In genomic region chr6:128200116-128200846, GRCm38 (mm10) we compare ENCODE assay signal across 7 mouse cellular contexts. TPM values are rescaled to one million over a fixed set of nuclear protein-coding genes. Genes with fewer than 3 reads are reported as not detected.
DNase-seq lines count a peak whose midpoint lies in the region; ATAC-seq lines count a peak whose summit lies in the region.

No protein-coding gene starts in this region.

- 0 out of 2 replicates have a peak overlapping the region, but pooled peaks have one; percentile 43 for H3K27ac ChIP-seq in embryonic facial prominence, embryonic 12.5 days
- peak overlapping the region; percentile 47; the same call in 1 of the 2 replicates for H3K27ac ChIP-seq in limb, embryonic 11.5 days (replicated peaks; ENCODE audit: low read depth, low read length)
- 0 out of 2 replicates have a peak overlapping the region, but pooled peaks have one; percentile 37 for H3K27ac ChIP-seq in midbrain, embryonic 14.5 days (replicated peaks; ENCODE audit: low read depth, low read length)

- ATAC-seq in embryonic facial prominence, embryonic 12.5 days (ENCODE audit: insufficient number of reproducible peaks, insufficient read depth, low FRiP score, low TSS enrichment): peak; percentile 98
- ATAC-seq in limb, embryonic 11.5 days (ENCODE audit: insufficient number of reproducible peaks, low FRiP score, low TSS enrichment, low read depth): peak; percentile 99
- ATAC-seq in midbrain, embryonic 14.5 days (ENCODE audit: low FRiP score, low TSS enrichment): peak; percentile 99

- peaks cover 5% of the 10 kb centered on the region; the same call in 1 of the 2 replicates for H3K4me1 ChIP-seq in embryonic facial prominence, embryonic 12.5 days
- no peaks in the 10 kb centered on the region for H3K4me1 ChIP-seq in limb, embryonic 11.5 days (ENCODE audit: control insufficient read depth, insufficient read depth, low read length)
- H3K4me1 ChIP-seq in midbrain, embryonic 14.5 days (ENCODE audit: control insufficient read depth, insufficient read depth, low read length): peaks cover 7% of the 10 kb centered on the region

- WGBS in embryonic facial prominence, embryonic 12.5 days: under 1% methylated on average over 54 of the region's 54 CpGs
- 0% methylated on average over 54 of the region's 54 CpGs for WGBS in limb, embryonic 11.5 days
- WGBS in midbrain, embryonic 14.5 days: under 1% methylated on average over 54 of the region's 54 CpGs

- peak; percentile 99 for DNase-seq in adrenal gland, postnatal 25 days
- peak; percentile 100 for DNase-seq in heart, adult 11 months
- DNase-seq in kidney, adult 18-20 months: peak; percentile 100
- peak; percentile 100 for DNase-seq in limb, embryonic 11.5 days (ENCODE audit: low spot score)
- peak; percentile 98 for DNase-seq in midbrain, embryonic 14.5 days
- DNase-seq in spleen, adult 18-20 months: peak; percentile 97 to 99

- no peaks in the 10 kb centered on the region for H3K36me3 ChIP-seq in embryonic facial prominence, embryonic 12.5 days
- H3K36me3 ChIP-seq in limb, embryonic 11.5 days (ENCODE audit: control insufficient read depth, insufficient read depth, low read length): no peaks in the 10 kb centered on the region
- H3K36me3 ChIP-seq in midbrain, embryonic 14.5 days (ENCODE audit: control insufficient read depth, insufficient read depth, low read length): no peaks in the 10 kb centered on the region

- H3K9me3 ChIP-seq in embryonic facial prominence, embryonic 12.5 days: no peaks in the 10 kb centered on the region
- H3K9me3 ChIP-seq in limb, embryonic 11.5 days (ENCODE audit: control insufficient read depth, low read length): no peaks in the 10 kb centered on the region
- H3K9me3 ChIP-seq in midbrain, embryonic 14.5 days (ENCODE audit: control insufficient read depth, low read length): no peaks in the 10 kb centered on the region

- peak overlapping the region; percentile 56 for H3K9ac ChIP-seq in embryonic facial prominence, embryonic 12.5 days
- peak overlapping the region; percentile 70 for H3K9ac ChIP-seq in limb, embryonic 11.5 days (ENCODE audit: low read length)
- H3K9ac ChIP-seq in midbrain, embryonic 14.5 days (replicated peaks; ENCODE audit: low read length): peak overlapping the region; percentile 58

- no peaks in the 10 kb centered on the region for H3K27me3 ChIP-seq in embryonic facial prominence, embryonic 12.5 days
- no peaks in the 10 kb centered on the region for H3K27me3 ChIP-seq in limb, embryonic 11.5 days (ENCODE audit: control insufficient read depth, insufficient read depth, low read length)
- no peaks in the 10 kb centered on the region for H3K27me3 ChIP-seq in midbrain, embryonic 14.5 days (ENCODE audit: control insufficient read depth, insufficient read depth, low read length)

- peak overlapping the region; percentile 50 for H3K4me3 ChIP-seq in embryonic facial prominence, embryonic 12.5 days
- H3K4me3 ChIP-seq in limb, embryonic 11.5 days (ENCODE audit: low read depth, low read length): peak overlapping the region; percentile 54
- peak overlapping the region; percentile 58 for H3K4me3 ChIP-seq in midbrain, embryonic 14.5 days (replicated peaks; ENCODE audit: low read depth, low read length)

- H3K4me2 ChIP-seq in embryonic facial prominence, embryonic 12.5 days (replicated peaks): peak overlapping the region; percentile 86
- H3K4me2 ChIP-seq in limb, embryonic 11.5 days (ENCODE audit: low read depth, severe bottlenecking): peak overlapping the region; percentile 90
- peak overlapping the region; percentile 91 for H3K4me2 ChIP-seq in midbrain, embryonic 14.5 days (ENCODE audit: low read length)

RNA-seq across cellular contexts. Expression of gene Tspan9, which starts 56.9 kb away (rescaled TPM):
- total RNA-seq in adrenal gland, postnatal 25 days (2021): 44.1 and 46.6 TPM in 2 replicates
- 108 and 110 TPM in 2 replicates for polyA plus RNA-seq in embryonic facial prominence, embryonic 12.5 days (2016; fragmentation: Nextera tagmentation; extraction: Ambion mirVana)
- 68.2 and 77.2 TPM in 2 replicates for polyA plus RNA-seq in limb, embryonic 11.5 days (2014; fragmentation: Nextera tagmentation; extraction: Ambion mirVana)
- polyA plus RNA-seq in midbrain, embryonic 14.5 days (2014; fragmentation: Nextera tagmentation; extraction: Ambion mirVana): 31.1 and 31.3 TPM in 2 replicates

Comparison
In these comparisons a context has a peak if more than half of its experiments do, and no peak if none do; other contexts are left out.
1. Peak in every context shown above with its lines: DNase-seq, ATAC-seq, H3K4me3 ChIP-seq and H3K27ac ChIP-seq.